Mouse (Mus musculus) limb, embryonic 15.5 days (tissue): ENCODE data around the gene Gtf3c6. TPM values are rescaled to one million over a fixed set of nuclear protein-coding genes. Genes with fewer than 3 reads are reported as not detected.
"Not testable (repeated sequence)": the region's sequence is repeated elsewhere in the genome, so short reads cannot be mapped to it uniquely, and the experiment has no call there.

ENCODE experiments used
- ATAC-seq: fragments of 200-750 bp; cut with Nextera tagmentation; 2 replicates; pipeline ENCODE4 v1.8.0; 2017; ENCODE audit warnings: low read depth, moderate TSS enrichment; ENCODE audit not compliant: insufficient number of reproducible peaks, low FRiP score, low TSS enrichment
- H3K27ac ChIP-seq: fragments of 300-500 bp; sonication (generic); 2 replicates; pipeline ENCODE4 v1.5.1; 2015; ENCODE audit warnings: moderate library complexity, mild to moderate bottlenecking, inconsistent platforms
- H3K27me3 ChIP-seq: fragments of 300-500 bp; sonication (generic); 2 replicates; pipeline ENCODE4 v1.6.1; 2015; ENCODE audit warnings: inconsistent platforms
- H3K36me3 ChIP-seq: fragments of 300-500 bp; sonication (generic); 2 replicates; pipeline ENCODE4 v1.6.1; 2015; ENCODE audit warnings: inconsistent platforms
- H3K4me1 ChIP-seq: fragments of 300-500 bp; sonication (generic); 2 replicates; pipeline ENCODE4 v1.6.1; 2015; ENCODE audit warnings: inconsistent platforms
- H3K4me2 ChIP-seq: fragments of 300-500 bp; sonication (generic); 2 replicates; pipeline ENCODE4 v1.6.1; 2015; ENCODE audit warnings: mild to moderate bottlenecking, inconsistent platforms
- H3K4me3 ChIP-seq: fragments of 300-500 bp; sonication (generic); 2 replicates; pipeline ENCODE4 v1.5.1; 2015; ENCODE audit warnings: mild to moderate bottlenecking, inconsistent platforms
- H3K9ac ChIP-seq: fragments of 300-500 bp; sonication (generic); 2 replicates; pipeline ENCODE4 v1.6.1; 2015; ENCODE audit warnings: inconsistent platforms
- H3K9me3 ChIP-seq: fragments of 300-500 bp; sonication (generic); 2 replicates; pipeline ENCODE4 v1.6.1; 2016; ENCODE audit warnings: inconsistent platforms
- WGBS: fragments of 180-500 bp; shearing (Covaris S2); methylation state at CpG from one replicate; pipeline ENCODE4 v1.1.7; 2015; 5-methylcytosine and 5-hydroxymethylcytosine counted together
- polyA plus RNA-seq: library from polyadenylated mRNA; unstranded; fragments of >200 nt; fragmentation: Nextera tagmentation; extraction: Ambion mirVana; gene quantifications from 2 replicates; pipeline ENCODE4 v1.2.1, GENCODE M21; 2015

Gtf3c6 gene
- polyA plus RNA-seq = 79.9 and 85.3 TPM in 2 replicates

DNA sequence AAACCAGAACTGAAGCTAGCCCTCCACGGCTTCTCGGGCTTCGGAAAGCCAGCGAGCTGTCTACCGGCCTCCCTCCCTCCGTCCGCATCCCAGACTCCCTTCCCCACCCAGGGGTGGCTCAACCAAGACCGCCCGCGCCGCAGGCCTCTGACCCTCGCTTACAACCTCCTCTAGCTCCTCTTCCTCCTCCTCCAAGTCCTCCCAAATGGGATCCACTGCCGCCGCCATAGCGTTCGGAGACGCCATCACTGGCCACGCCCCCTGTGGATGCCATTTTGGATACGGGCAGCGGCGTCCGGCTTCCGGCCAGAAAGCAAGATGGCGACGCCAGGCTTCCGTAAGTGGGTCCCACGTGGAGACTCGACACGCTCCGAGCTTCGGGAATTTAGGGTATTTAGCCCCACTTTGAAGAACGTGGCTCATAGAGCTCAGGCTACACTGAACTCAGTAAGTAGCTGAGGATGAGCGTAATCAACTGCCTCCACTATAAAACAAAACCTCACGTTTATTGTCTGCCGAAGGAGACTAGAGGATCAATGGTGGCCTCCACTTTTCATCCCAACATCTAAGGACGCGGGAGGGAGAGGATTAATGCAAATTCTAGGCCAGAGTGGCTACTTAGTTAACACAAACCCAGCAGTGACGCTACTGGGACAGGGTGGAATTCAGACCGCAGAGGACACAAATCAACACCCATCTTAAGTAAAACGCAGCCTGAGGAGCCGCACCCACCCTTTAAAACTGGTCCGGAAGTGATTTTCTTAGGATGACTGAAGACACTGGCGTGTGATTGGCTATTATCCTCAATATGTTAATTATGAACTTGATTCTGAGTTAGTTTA lies at the start of gene Gtf3c6:
Gtf3c6 (minus strand) TSS at position 695 of the 842 bp plus-strand sequence.
- Histone ChIP-seq H3K9ac (peak within 1 kb of the TSS; percentile 80), H3K4me3 (peak within 1 kb of the TSS; percentile 62), H3K9me3 (no peaks in the 10 kb centered on the region), H3K27ac (peak within 1 kb of the TSS; percentile 98), H3K27me3 (no peaks in the 10 kb centered on the region), H3K4me1 (peaks cover 10% of the 10 kb centered on the region), H3K36me3 (peaks cover 14% of the 10 kb centered on the region), H3K4me2 (peak within 1 kb of the TSS; percentile 73)
- under 1% methylated on average over 43 of the region's 43 CpGs for WGBS
- ATAC-seq = peak; percentile 64

DNA sequence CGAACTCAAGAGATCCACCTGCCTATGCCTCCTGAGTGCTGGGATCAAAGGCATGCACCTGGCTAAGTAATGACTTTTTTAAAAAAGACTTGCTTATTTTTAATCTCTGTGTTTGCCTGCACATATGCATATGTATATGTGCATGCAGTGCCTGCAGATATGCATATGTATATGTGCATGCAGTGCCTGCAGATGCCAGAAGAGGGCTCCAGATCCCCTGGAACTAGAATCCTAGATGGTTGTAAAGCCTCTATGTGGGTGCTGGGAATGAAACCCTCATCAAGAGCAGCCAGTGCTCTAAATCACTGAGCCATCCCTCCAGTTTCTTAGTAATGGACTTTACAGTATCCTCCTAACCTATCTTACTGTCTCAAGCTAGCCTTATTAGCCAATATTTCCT lies 48.1 kb upstream of the Gtf3c6 start:
- no peak for ATAC-seq
- WGBS = 80% methylated on average over 1 of the region's 1 CpGs

DNA sequence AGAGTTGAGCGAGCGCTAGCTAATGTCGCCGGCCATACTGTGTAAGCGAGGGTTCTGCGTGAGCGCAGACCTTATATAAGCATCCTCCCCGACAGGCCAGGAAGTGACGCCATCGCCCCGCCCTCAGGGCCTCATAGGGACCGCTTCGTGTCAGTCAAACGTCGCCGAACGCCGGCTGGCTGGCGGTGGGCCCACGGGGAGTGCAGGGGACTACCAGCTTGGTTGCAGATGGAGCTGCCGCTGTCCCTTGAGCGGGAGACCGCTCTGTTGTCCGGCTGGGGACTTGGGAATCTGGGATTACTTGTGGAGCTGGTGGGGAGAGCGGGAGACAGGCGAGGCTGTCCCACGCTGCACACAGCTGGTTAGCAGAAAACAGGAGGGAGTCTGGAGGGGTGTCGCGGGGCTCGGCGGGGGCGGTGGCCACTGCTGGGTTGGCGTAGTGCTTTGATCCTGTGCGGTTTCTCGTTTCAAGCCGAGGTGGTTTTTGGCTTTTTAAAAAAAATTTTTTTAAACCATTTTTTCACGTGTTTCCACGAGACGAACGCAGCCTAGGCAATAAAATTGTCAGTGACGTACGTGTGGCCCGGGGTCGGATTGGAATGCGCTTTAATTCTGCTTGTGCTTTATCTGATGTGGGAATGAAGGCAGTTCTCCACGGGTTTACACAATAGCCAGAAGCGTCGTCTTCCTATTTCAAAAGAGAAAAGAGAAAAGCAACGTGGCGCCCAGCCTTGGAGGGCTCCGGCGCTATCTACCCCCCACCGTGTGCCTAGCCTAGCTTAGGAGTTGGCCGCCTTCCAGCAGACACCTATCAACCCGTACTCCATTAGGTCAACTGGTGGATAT lies 44.5 kb upstream of the Gtf3c6 start, which contains the start of gene Amd1:
Amd1 (minus strand) TSS at position 47 of the 846 bp plus-strand sequence.
- peak within 1 kb of the TSS; percentile 82 for H3K9ac ChIP-seq
- no peaks in the 10 kb centered on the region for H3K9me3 ChIP-seq
- under 1% methylated on average over 55 of the region's 55 CpGs for WGBS
- H3K4me1 ChIP-seq = peaks cover 14% of the 10 kb centered on the region
- peak within 1 kb of the TSS; percentile 70 for H3K4me2 ChIP-seq
- H3K36me3 ChIP-seq = no peaks in the 10 kb centered on the region
- ATAC-seq = peak; percentile 93
- H3K27me3 ChIP-seq = no peaks in the 10 kb centered on the region
- H3K4me3 ChIP-seq = peak within 1 kb of the TSS; percentile 94
- peak within 1 kb of the TSS; percentile 98 for H3K27ac ChIP-seq

More for the DNA sequence above, 48.1 kb upstream of the Gtf3c6 start:
- Histone ChIP-seq H3K27me3 (no peaks in the 10 kb centered on the region), H3K9ac (no peak overlapping the region), H3K4me3 (no peak overlapping the region), H3K36me3 (no peaks in the 10 kb centered on the region), H3K27ac (no peak overlapping the region), H3K4me1 (no peaks in the 10 kb centered on the region), H3K4me2 (no peak overlapping the region), H3K9me3 (no peaks in the 10 kb centered on the region)

DNA sequence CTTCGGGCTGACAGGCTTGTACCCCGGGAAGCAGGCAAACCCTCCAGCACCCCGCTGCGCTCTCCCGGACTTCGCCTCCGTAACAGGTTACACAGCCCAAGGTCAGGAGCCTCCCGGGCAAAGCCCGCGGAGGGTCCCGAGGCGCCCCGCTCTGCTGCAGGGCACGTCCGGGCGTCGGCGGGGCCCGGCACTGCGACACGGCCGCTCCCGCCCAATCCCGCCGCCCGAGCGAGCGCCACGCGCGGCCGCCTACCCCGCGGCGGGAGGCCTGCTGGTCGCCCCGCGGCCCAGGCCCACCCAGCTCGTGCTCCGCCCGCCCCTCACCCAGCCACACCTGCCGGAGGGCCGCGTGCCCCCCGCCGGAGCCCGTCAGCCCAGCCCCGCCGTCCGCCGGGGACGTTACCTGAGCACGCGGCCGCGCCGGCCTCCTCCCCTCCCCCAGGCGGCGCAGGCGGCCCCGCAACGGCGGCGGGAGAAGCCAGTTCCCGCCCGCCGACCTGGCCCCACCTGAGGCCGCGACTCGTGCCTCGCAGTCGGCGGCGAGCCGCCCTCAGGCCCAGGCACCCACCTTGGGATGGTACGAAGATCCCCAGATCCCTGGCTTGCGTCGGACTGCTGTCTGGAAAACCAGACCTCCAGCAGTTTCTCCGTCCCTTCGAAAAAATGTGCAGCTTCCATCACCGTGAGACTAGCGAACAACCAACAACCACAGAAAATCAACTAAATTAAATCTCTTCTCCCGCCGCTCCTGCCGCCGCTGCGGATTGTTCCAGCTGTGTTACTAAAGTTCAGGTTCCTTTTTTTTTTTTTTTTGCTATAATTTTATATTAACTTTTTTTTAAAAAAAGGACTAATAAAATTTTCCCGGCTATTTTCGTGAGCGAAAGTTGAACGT lies 43.5 kb upstream of the Gtf3c6 start:
- peak overlapping the region; percentile 91 for H3K27ac ChIP-seq
- under 1% methylated on average over 64 of the region's 91 CpGs for WGBS
- H3K9ac ChIP-seq = peak overlapping the region; percentile 82
- H3K4me2 ChIP-seq = peak overlapping the region; percentile 70
- H3K4me3 ChIP-seq = peak overlapping the region; percentile 94
- not testable (repeated sequence) for H3K27me3 ChIP-seq, H3K36me3 ChIP-seq, H3K9me3 ChIP-seq
- H3K4me1 ChIP-seq = peaks cover 18% of the 10 kb centered on the region
- 0 out of 2 replicates have a peak, but pooled peaks have one; percentile 0 for ATAC-seq

DNA sequence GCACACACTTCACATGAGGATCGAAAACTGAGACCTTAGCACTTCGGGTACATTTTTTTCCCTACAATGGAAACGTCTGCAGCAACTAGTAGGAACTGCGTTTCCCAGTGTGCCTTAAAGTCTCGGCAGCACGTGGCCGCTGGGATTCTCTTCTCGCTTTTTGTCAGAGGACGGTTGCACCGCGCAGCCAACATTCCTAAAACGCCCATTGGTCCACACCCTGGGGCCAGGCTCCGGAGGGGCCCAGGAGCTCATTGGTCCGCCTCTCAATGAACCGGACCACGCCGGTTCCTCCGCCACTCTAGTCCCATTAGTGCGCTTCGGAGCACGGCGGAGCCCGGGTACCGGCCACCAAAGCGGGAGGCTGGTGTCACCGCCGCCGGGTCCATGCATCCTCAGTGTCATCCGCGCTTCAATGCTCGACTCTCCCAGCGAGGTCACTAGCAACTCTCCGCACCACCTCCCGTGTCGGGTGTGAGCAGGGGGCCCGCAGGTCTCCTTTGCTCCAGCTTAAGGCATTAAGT lies 42.8 kb upstream of the Gtf3c6 start:
- Histone ChIP-seq H3K9me3 (no peaks in the 10 kb centered on the region), H3K4me3 (peak overlapping the region; percentile 94), H3K36me3 (no peaks in the 10 kb centered on the region), H3K9ac (peak overlapping the region; percentile 82), H3K4me2 (peak overlapping the region; percentile 70), H3K27me3 (no peaks in the 10 kb centered on the region), H3K27ac (peak overlapping the region; percentile 91), H3K4me1 (peaks cover 18% of the 10 kb centered on the region)
- peak; percentile 76 for ATAC-seq
- WGBS = under 1% methylated on average over 36 of the region's 36 CpGs

DNA sequence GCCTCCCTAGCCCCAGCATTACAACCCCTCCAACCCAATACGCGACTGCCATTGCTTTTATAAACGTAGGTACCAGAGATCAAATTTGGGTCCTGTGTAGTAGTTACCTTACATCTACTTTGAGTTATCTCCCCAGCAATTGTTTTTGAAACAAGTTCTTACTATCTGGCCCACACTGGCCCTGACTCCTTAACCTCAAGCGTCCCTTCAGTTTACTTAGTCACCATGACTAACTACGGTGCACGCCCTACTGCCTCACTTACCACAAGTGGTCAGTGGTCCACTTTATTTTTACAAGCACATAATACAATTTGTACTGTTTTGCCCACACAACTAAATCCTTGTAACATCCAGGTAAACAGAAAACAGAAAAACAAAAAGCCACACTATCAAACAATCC lies 34.7 kb upstream of the Gtf3c6 start:
- no peak for ATAC-seq
- Histone ChIP-seq H3K9me3 (no peaks in the 10 kb centered on the region), H3K4me1 (0 out of 2 replicates have a peak, but pooled peaks cover 4% of the 10 kb centered on the region), H3K9ac (no peak overlapping the region), H3K36me3 (peaks cover 31% of the 10 kb centered on the region), H3K27ac (no peak overlapping the region), H3K4me3 (no peak overlapping the region), H3K27me3 (no peaks in the 10 kb centered on the region), H3K4me2 (no peak overlapping the region)
- WGBS = 96% methylated on average over 6 of the region's 6 CpGs

DNA sequence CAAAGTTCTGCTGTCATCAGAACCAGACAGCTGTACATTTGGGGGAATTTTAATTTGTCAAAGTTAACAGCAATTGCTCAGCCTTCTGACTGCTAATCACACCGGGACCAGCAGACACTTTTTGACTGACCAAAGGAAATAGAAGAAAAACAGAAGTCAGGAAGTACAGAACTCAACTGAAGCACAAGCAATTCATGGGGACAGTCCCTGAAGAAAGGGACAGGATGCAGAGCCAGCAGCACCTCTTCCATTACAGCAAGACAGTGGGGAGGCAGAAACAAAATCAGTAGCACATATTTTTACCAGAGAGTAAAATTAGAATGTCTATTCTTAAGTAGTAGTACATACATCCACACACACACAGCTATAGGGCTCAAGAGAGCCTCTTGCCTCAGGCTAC lies 28.9 kb upstream of the Gtf3c6 start:
- peaks cover 35% of the 10 kb centered on the region for H3K36me3 ChIP-seq
- WGBS = 82% methylated on average over 1 of the region's 1 CpGs

DNA sequence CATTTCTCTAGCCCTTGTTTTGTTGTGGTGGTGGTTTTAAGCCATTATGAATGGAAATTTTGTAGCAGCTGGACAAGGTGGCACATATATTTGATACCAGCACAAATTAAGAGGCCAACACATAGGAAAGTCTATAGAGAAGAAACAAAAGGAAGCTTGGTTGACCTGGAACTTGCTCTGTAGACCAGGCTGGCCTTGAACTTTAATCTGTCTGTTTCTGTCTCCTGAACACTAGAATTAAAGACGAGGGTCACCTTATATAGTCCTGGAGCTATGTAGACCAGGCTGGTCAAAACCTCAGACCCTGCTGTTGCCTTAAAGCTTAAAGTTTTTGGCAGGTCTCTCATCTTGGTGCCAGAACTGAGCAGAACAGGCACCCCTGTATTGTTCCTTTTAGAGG lies 27.7 kb upstream of the Gtf3c6 start:
- no peak for ATAC-seq

More for the DNA sequence above, 28.9 kb upstream of the Gtf3c6 start:
- Histone ChIP-seq H3K27me3 (no peaks in the 10 kb centered on the region), H3K4me2 (no peak overlapping the region), H3K4me3 (no peak overlapping the region), H3K9me3 (no peaks in the 10 kb centered on the region), H3K4me1 (no peaks in the 10 kb centered on the region), H3K9ac (no peak overlapping the region), H3K27ac (no peak overlapping the region)
- no peak for ATAC-seq

DNA sequence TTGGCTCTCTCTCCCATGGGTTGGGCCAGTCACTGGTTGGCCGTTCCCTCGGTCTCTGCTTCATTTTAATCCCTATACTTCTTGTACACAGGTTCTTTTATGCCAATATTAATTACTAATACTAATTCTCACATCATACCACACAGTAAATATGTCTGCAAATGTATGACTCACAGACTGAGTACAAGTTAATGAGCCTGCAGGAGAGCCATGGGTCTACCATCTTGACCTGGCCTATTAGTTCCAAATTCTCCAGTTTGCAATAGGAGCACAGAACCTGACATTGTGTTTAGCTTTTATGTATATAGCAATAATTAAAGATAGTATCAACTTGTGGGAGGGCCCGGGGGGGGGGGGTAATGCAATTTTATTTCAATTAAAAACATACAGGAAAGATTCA lies 27.1 kb upstream of the Gtf3c6 start:
- ATAC-seq = 0 out of 2 replicates have a peak, but pooled peaks have one; percentile 30

More for the DNA sequence above, 27.7 kb upstream of the Gtf3c6 start:
- Histone ChIP-seq H3K27me3 (no peaks in the 10 kb centered on the region), H3K4me1 (no peaks in the 10 kb centered on the region), H3K4me2 (no peak overlapping the region), H3K27ac (no peak overlapping the region), H3K36me3 (peaks cover 29% of the 10 kb centered on the region), H3K4me3 (no peak overlapping the region), H3K9ac (no peak overlapping the region), H3K9me3 (no peaks in the 10 kb centered on the region)
- 81% methylated on average over 1 of the region's 1 CpGs for WGBS

DNA sequence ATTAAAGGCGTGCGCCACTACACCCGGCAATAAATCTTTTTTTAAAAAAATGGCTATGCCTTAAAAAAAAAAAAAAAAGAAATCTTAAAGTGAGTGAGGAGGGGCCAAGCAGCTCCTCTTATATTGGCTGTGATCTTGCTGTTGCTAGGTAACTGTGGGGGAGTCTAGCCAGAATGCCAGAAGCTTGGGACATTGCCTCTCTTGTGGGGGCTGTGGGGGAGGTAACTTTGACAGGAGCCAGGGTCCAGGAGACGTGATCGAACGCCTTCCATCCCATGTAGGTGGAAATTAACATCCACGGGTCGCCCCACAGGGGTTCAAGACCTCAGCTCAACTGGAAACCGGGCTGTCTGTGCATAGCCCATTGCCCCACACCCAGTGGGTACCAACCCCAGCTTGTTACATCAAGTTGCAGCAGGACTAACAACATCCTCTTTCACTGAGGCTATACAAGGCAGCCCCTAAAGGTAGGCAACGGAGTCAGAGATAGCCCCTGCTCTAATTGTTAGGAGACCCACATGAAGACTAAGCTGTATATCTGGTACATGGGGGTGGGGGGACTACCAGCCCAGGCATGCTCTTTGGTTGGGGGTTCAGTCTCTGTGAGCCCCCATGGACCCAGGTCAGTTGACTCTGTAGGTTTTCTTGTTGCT lies 26.4 kb upstream of the Gtf3c6 start:
- H3K27ac ChIP-seq = no peak overlapping the region
- no peak overlapping the region for H3K4me3 ChIP-seq
- WGBS = 84% methylated on average over 10 of the region's 10 CpGs
- H3K4me2 ChIP-seq = no peak overlapping the region
- peaks cover 23% of the 10 kb centered on the region for H3K36me3 ChIP-seq
- H3K9ac ChIP-seq = no peak overlapping the region
- ATAC-seq = no peak
- no peaks in the 10 kb centered on the region for H3K9me3 ChIP-seq
- no peaks in the 10 kb centered on the region for H3K4me1 ChIP-seq
- no peaks in the 10 kb centered on the region for H3K27me3 ChIP-seq

More for the DNA sequence above, 27.1 kb upstream of the Gtf3c6 start:
- peaks cover 27% of the 10 kb centered on the region for H3K36me3 ChIP-seq
- H3K9me3 ChIP-seq = no peaks in the 10 kb centered on the region
- no peak overlapping the region for H3K4me3 ChIP-seq
- no peaks in the 10 kb centered on the region for H3K27me3 ChIP-seq
- no peak overlapping the region for H3K27ac ChIP-seq
- no peak overlapping the region for H3K4me2 ChIP-seq
- no peaks in the 10 kb centered on the region for H3K4me1 ChIP-seq
- WGBS = 91% methylated on average over 3 of the region's 3 CpGs
- no peak overlapping the region for H3K9ac ChIP-seq
